In genomic region chr6:99931588-99931987, GRCm38 (mm10) we compare ENCODE assay signal across 12 mouse cellular contexts.
DNase-seq lines count a peak whose midpoint lies in the region; ATAC-seq and TF ChIP-seq lines count a peak whose summit lies in the region.
"Had no signal": no experiment of that assay in that cellular context is flagged by ENCODE, and none has a peak within 500 bp of the region (broad histone marks: within the 10 kb centered on the region; RNA-seq: fewer than 3 reads in every experiment).

No protein-coding gene starts in this region.

- no peak overlapping the region for H3K9ac ChIP-seq in midbrain, embryonic 11.5 days (ENCODE audit: low read length)
- no peak overlapping the region for H3K9ac ChIP-seq in midbrain, embryonic 16.5 days (ENCODE audit: low read depth, low read length)
- no peak overlapping the region for H3K9ac ChIP-seq in heart, embryonic 13.5 days
- no peak overlapping the region for H3K9ac ChIP-seq in lung, embryonic 14.5 days
- H3K9ac ChIP-seq: forebrain, embryonic 12.5 days had no signal

- H3K36me3 ChIP-seq in midbrain, embryonic 11.5 days (ENCODE audit: control insufficient read depth, insufficient read depth, low read length): no peaks in the 10 kb centered on the region
- H3K36me3 ChIP-seq in midbrain, embryonic 16.5 days (ENCODE audit: control insufficient read depth, insufficient read depth, low read length): no peaks in the 10 kb centered on the region
- no peaks in the 10 kb centered on the region for H3K36me3 ChIP-seq in heart, embryonic 13.5 days
- no peaks in the 10 kb centered on the region for H3K36me3 ChIP-seq in lung, embryonic 14.5 days (ENCODE audit: insufficient read depth)
- H3K36me3 ChIP-seq: forebrain, embryonic 12.5 days; G1E had no signal

- no peak overlapping the region for H3K4me2 ChIP-seq in midbrain, embryonic 11.5 days
- H3K4me2 ChIP-seq in midbrain, embryonic 16.5 days (ENCODE audit: low read length): no peak overlapping the region
- H3K4me2 ChIP-seq in heart, embryonic 13.5 days: no peak overlapping the region
- no peak overlapping the region for H3K4me2 ChIP-seq in lung, embryonic 14.5 days
- H3K4me2 ChIP-seq: forebrain, embryonic 12.5 days had no signal

- H3K4me3 ChIP-seq in midbrain, embryonic 11.5 days (ENCODE audit: low read depth, low read length): no peak overlapping the region
- no peak overlapping the region for H3K4me3 ChIP-seq in midbrain, embryonic 16.5 days (ENCODE audit: low read depth, low read length)
- no peak overlapping the region for H3K4me3 ChIP-seq in heart, embryonic 13.5 days
- no peak overlapping the region for H3K4me3 ChIP-seq in lung, embryonic 14.5 days (ENCODE audit: low read depth, low read length)
- H3K4me3 ChIP-seq: forebrain, embryonic 12.5 days had no signal

- 88% methylated on average over 4 of the region's 4 CpGs for WGBS in midbrain, embryonic 11.5 days
- 84% methylated on average over 4 of the region's 4 CpGs for WGBS in midbrain, embryonic 16.5 days
- 49% methylated on average over 4 of the region's 4 CpGs for WGBS in heart, embryonic 13.5 days
- WGBS in lung, embryonic 14.5 days: 67% methylated on average over 4 of the region's 4 CpGs

- TF ChIP-seq CTCF in lung, embryonic 14.5 days (IDR thresholded peaks at IDR 0.05; ENCODE audit: low read depth): no peak

- H3K27me3 ChIP-seq in midbrain, embryonic 11.5 days (ENCODE audit: control insufficient read depth, insufficient read depth, low read length): no peaks in the 10 kb centered on the region
- H3K27me3 ChIP-seq in midbrain, embryonic 16.5 days (ENCODE audit: control insufficient read depth, insufficient read depth, low read depth, low read length): no peaks in the 10 kb centered on the region
- 0 out of 2 replicates have a peak, but pooled peaks cover 8% of the 10 kb centered on the region for H3K27me3 ChIP-seq in heart, embryonic 13.5 days (replicated peaks)
- 0 out of 2 replicates have a peak, but pooled peaks cover 4% of the 10 kb centered on the region for H3K27me3 ChIP-seq in lung, embryonic 14.5 days (ENCODE audit: insufficient read depth, low read length)
- H3K27me3 ChIP-seq: forebrain, embryonic 12.5 days had no signal

- peak; percentile 12 for DNase-seq in midbrain, embryonic 11.5 days (ENCODE audit: low spot score, missing footprints)
- DNase-seq in lung, embryonic 14.5 days: peak; percentile 60
- DNase-seq in adrenal gland, adult 18-20 months (ENCODE audit: low spot score in 2 of 2): no peak
- DNase-seq in cerebellum, adult 11 months: no peak
- no peak for DNase-seq in frontal cortex, postnatal 36 days (ENCODE audit: low spot score in 2 of 2)
- DNase-seq: gastrocnemius, postnatal 25 days; thymus, postnatal 14 days had no signal

- no peaks in the 10 kb centered on the region for H3K4me1 ChIP-seq in midbrain, embryonic 11.5 days (ENCODE audit: control insufficient read depth, insufficient read depth, low read length)
- no peaks in the 10 kb centered on the region; the same call in 1 of the 2 replicates for H3K4me1 ChIP-seq in midbrain, embryonic 16.5 days (ENCODE audit: control insufficient read depth, insufficient read depth, low read length)
- peaks cover 69% of the 10 kb centered on the region for H3K4me1 ChIP-seq in heart, embryonic 13.5 days
- peaks cover 23% of the 10 kb centered on the region for H3K4me1 ChIP-seq in lung, embryonic 14.5 days (ENCODE audit: insufficient read depth)
- H3K4me1 ChIP-seq: forebrain, embryonic 12.5 days had no signal

- no peak for ATAC-seq in midbrain, embryonic 11.5 days (ENCODE audit: low FRiP score)
- no peak for ATAC-seq in midbrain, embryonic 16.5 days
- ATAC-seq in heart, embryonic 13.5 days (ENCODE audit: extremely low read depth, insufficient number of reproducible peaks, low FRiP score, low TSS enrichment): 0 out of 2 replicates have a peak, but pooled peaks have one; percentile 35
- ATAC-seq in lung, embryonic 14.5 days (ENCODE audit: insufficient read depth): no peak
- ATAC-seq: inflammation-experienced regulatory T-cells, adult 6 months had no signal

- H3K9me3 ChIP-seq in midbrain, embryonic 11.5 days (ENCODE audit: control insufficient read depth, low read length): no peaks in the 10 kb centered on the region
- no peaks in the 10 kb centered on the region for H3K9me3 ChIP-seq in midbrain, embryonic 16.5 days (replicated peaks; ENCODE audit: control insufficient read depth, low read length, poor library complexity, severe bottlenecking)
- no peaks in the 10 kb centered on the region for H3K9me3 ChIP-seq in heart, embryonic 13.5 days
- H3K9me3 ChIP-seq in lung, embryonic 14.5 days (ENCODE audit: low read depth, low read length): no peaks in the 10 kb centered on the region
- H3K9me3 ChIP-seq: forebrain, embryonic 12.5 days had no signal

- H3K27ac ChIP-seq in midbrain, embryonic 11.5 days (ENCODE audit: low read depth, low read length): no peak overlapping the region
- H3K27ac ChIP-seq in midbrain, embryonic 16.5 days (ENCODE audit: low read length): no peak overlapping the region
- H3K27ac ChIP-seq in heart, embryonic 13.5 days (replicated peaks): peak overlapping the region; percentile 62; the same call in 1 of the 2 replicates
- no peak overlapping the region for H3K27ac ChIP-seq in lung, embryonic 14.5 days (ENCODE audit: low read depth)
- H3K27ac ChIP-seq: forebrain, embryonic 12.5 days had no signal

Comparison
In these comparisons a context has a peak if more than half of its experiments do, and no peak if none do; other contexts are left out.
1. DNase-seq: peak in midbrain, embryonic 11.5 days (single experiment) and lung, embryonic 14.5 days (single experiment); none in adrenal gland, adult 18-20 months (0 of 2), cerebellum, adult 11 months (single experiment) and frontal cortex, postnatal 36 days (0 of 2).